Mouse (Mus musculus): Measurements from ENCODE around the gene Mknk2. TPM values are rescaled to one million over a fixed set of nuclear protein-coding genes. Genes with fewer than 3 reads are reported as not detected.
A peak's percentile ranks its signal among the peaks of the same experiment; 100 is the strongest.

Gene Mknk2
- polyA plus RNA-seq, 1 experiment = 59.3 TPM

DNA sequence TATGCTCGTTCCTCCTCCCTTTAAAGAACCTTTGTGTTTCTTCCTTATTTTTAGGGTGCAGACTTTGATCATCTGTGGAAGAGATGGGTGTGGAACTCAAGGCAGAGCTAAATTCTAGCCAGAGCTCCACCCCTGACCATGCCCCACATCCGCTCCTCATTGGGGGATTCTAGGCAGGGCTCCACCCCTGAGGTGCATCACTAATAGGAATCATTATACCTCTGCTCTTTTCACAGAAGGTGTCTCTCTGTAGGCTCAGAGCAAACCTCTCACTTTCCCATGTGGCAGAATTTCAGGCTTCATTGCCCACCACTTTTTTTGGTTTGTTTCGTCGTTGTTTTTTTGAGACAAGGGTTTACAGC, 19.1 kb downstream of the Mknk2 start:
- Histone ChIP-seq H3K27me3 (ENCODE audit: control insufficient read depth, insufficient read depth, low read length) (no peaks in the 10 kb centered on the region), H3K4me1 (ENCODE audit: control insufficient read depth, insufficient read depth, low read length) (peaks cover 14% of the 10 kb centered on the region), H3K27ac (ENCODE audit: insufficient read depth, low read length) (no peak overlapping the region), H3K4me3 (replicated peaks; ENCODE audit: insufficient read depth, low read depth, low read length) (no peak overlapping the region)
- no peak for DNase-seq
- 55% methylated on average over 4 of the region's 4 CpGs for WGBS
- TF ChIP-seq CTCF (IDR thresholded peaks at IDR 0.05; ENCODE audit: borderline replicate concordance, insufficient read depth, low read depth, low read length) (no peak), POLR2A (IDR thresholded peaks at IDR 0.05; ENCODE audit: borderline replicate concordance, insufficient read depth, low read length) (no peak)

DNA sequence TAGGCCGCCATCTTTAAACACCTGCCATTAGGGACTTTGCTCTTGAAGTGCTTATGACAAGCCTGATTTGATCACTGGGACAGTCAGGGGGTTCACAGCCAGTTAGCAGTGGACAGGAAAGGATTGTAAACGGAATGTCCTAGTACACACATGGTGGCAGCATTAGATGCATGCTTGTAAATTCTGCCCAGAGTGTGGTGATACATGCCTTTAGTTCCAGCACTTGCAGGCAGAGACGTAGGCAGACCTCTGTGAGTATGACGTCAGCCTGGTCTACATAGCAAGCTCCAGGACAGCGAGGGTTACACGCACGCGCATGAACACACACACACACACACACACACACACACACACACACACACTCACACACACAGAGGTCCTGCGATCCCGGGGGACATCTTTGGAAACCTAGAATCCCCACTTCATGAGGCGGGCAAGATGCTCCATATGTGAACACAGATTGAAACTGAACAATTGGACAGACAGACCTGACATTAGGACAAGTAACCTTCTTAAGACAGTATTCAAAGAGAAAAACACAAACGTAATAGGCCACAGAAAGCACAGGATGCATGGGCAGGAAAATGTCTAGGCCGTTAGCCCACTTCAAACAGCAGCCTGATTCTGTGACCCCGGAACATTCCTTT, 19.6 kb downstream of the Mknk2 start:
- no peak overlapping the region for H3K4me3 ChIP-seq (replicated peaks; ENCODE audit: insufficient read depth, low read depth, low read length)
- H3K4me1 ChIP-seq (ENCODE audit: control insufficient read depth, insufficient read depth, low read length) = peaks cover 16% of the 10 kb centered on the region
- 86% methylated on average over 14 of the region's 14 CpGs for WGBS
- TF ChIP-seq POLR2A (IDR thresholded peaks at IDR 0.05; ENCODE audit: borderline replicate concordance, insufficient read depth, low read length) = no peak
- no peak for TF ChIP-seq CTCF (IDR thresholded peaks at IDR 0.05; ENCODE audit: borderline replicate concordance, insufficient read depth, low read depth, low read length)
- no peaks in the 10 kb centered on the region for H3K27me3 ChIP-seq (ENCODE audit: control insufficient read depth, insufficient read depth, low read length)
- H3K27ac ChIP-seq (ENCODE audit: insufficient read depth, low read length) = no peak overlapping the region
- DNase-seq = no peak

DNA sequence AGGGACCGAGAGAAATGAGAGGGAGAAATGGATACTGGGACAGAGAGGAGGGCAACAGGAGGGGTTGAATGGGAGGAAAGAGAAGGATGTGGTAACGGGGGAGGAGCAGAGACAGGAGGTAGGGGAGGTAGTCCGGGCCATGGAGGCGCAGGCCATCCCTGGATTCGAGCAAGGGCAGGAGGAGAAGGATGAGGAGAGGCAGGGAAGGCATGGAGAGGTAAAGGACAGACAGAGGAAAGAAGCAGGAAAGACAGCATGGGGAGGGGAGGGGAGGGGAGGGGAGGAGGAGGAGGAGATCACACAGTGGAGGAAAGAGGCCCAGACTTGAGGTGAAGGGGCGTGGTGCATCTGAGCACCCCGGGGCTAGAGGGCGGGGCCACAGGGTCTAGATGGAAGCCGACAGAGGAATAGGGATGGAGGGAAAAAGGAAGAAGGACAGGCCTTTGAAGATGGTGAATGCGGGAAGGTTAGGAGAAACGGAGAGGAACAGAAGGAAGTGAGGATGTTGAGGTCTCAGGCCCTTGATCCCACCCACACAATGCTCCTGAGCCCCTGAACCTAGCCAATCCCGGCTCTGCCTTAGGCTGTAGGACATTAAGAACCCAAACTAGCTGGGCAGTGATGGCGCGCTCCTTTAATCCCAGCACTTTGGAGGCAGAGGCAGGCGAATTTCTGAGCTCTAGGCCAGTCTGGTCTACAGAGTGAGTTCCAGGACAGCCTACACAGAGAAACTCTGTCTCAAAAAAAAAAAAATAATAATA, 20.9 kb downstream of the Mknk2 start, which contains the start of gene Btbd2:
Gene Btbd2, minus strand, starts transcription at position 209 of the 761 bp plus-strand sequence.
- Histone ChIP-seq H3K4me3 (replicated peaks; ENCODE audit: insufficient read depth, low read depth, low read length) (peak within 1 kb of the TSS; percentile 74), H3K4me1 (ENCODE audit: control insufficient read depth, insufficient read depth, low read length) (peaks cover 18% of the 10 kb centered on the region), H3K27ac (ENCODE audit: insufficient read depth, low read length) (peak within 1 kb of the TSS; percentile 60), H3K27me3 (ENCODE audit: control insufficient read depth, insufficient read depth, low read length) (no peaks in the 10 kb centered on the region)
- WGBS = 23% methylated on average over 15 of the region's 15 CpGs
- no peak for DNase-seq
- TF ChIP-seq POLR2A (IDR thresholded peaks at IDR 0.05; ENCODE audit: borderline replicate concordance, insufficient read depth, low read length) = no peak
- no peak for TF ChIP-seq CTCF (IDR thresholded peaks at IDR 0.05; ENCODE audit: borderline replicate concordance, insufficient read depth, low read depth, low read length)

DNA sequence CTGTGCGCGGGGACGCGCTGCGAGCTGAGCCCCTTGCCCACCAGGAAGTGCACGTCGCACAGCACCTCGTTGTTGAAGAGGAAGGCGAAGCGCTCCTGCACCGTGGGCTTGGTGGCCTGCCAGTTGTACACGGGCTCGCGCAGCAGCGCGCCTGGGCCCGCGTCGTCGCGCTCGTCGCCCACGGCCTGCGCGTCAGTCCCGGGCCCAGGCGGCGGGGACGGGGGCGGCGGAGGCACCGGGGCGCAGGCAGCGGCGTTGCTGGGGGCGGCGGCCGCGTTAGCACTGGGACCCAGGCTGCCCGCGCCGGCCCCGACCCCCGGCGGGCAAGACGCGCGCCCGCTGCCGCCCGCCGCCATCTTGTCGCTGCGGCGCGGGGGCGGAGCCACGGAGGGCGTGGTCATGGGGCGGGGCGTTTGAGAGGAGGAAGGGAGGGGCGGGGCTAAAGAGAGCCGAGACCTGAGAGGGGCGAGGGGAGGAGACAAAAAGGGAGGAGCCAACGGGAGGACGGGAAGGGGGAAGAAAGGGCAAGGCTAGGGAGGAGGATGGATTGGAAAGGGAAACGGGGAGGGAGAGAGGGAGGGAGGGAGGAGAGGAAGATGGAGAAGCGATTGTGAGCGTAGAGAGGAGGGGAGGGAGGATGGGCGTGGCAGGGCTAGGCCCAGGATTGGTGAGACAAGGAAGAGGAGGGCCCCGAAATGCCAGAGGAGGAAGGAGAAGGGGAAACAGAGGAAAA, 21.6 kb downstream of the Mknk2 start:
- Histone ChIP-seq H3K27ac (ENCODE audit: insufficient read depth, low read length) (peak overlapping the region; percentile 60), H3K27me3 (ENCODE audit: control insufficient read depth, insufficient read depth, low read length) (no peaks in the 10 kb centered on the region), H3K4me1 (ENCODE audit: control insufficient read depth, insufficient read depth, low read length) (peaks cover 19% of the 10 kb centered on the region), H3K4me3 (replicated peaks; ENCODE audit: insufficient read depth, low read depth, low read length) (peak overlapping the region; percentile 74)
- WGBS = 1% methylated on average over 68 of the region's 72 CpGs
- peak; percentile 95 to 97 for DNase-seq
- TF ChIP-seq CTCF (IDR thresholded peaks at IDR 0.05; ENCODE audit: borderline replicate concordance, insufficient read depth, low read depth, low read length) = no peak
- peak; percentile 35; the same call in 1 of the 2 replicates for TF ChIP-seq POLR2A (IDR thresholded peaks at IDR 0.05; ENCODE audit: borderline replicate concordance, insufficient read depth, low read length)

DNA sequence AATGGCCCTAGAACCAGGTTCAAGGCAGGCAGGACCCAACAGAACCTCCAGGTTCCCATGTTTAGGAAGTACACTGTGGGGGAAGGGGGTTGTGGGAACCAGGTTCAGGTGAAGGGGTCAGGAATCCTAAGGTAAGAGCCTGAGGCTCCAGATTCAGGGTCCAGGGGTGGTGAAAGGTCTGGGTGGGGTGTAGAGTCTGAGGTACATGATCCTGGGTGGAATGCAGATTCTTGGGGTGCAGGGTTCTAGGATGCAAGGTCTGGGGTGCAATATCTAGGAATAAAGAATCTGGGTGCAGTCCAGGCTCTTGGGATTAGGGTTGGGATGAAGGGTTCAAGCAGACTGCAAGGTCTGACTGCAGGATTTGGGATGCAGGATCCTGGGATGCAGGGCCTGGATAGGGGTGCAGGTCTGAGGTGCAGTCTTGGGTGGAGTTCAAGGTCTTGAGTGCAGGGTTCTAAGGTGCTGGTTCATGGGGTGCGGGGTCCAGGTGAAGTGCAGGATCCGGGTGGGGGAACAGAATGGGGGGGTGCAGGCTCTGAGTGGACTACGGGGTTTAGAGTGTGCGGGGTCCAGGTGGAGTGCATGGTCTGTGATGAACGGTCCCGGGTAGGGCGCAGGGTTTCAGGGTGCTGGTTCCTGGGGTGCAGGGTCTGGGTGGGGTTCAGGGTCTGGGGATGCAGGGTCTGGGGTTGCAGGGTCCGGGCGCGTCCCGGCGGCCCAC, 22.3 kb downstream of the Mknk2 start:
- TF ChIP-seq POLR2A (IDR thresholded peaks at IDR 0.05; ENCODE audit: borderline replicate concordance, insufficient read depth, low read length) (no peak), CTCF (IDR thresholded peaks at IDR 0.05; ENCODE audit: borderline replicate concordance, insufficient read depth, low read depth, low read length) (no peak)
- peaks cover 25% of the 10 kb centered on the region for H3K4me1 ChIP-seq (ENCODE audit: control insufficient read depth, insufficient read depth, low read length)
- peak overlapping the region; percentile 58 for H3K4me3 ChIP-seq (replicated peaks; ENCODE audit: insufficient read depth, low read depth, low read length)
- H3K27me3 ChIP-seq (ENCODE audit: control insufficient read depth, insufficient read depth, low read length) = no peaks in the 10 kb centered on the region
- H3K27ac ChIP-seq (ENCODE audit: insufficient read depth, low read length) = peak overlapping the region; percentile 31; the same call in 1 of the 2 replicates
- WGBS = 2% methylated on average over 12 of the region's 12 CpGs
- peak in 1 of 2 experiments; percentile 25 for DNase-seq

DNA sequence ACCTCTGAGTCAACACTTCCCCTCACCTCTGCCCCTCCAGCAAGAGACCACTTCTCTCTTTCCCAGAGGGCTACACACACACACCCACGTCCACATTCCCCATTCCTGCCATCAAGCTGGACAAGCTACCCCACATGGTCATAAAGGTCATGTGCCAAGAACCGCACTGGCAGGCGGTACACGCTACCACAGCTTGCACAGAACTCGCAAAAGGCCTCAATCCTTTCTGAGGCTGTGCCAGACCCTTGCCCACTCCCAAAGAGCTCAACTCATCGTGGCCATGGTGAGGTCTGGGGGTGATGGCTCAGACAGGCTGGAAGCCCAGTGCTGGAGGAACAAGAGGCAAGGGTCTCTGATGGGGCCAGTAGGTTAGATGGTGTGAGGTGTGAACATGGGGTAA, 23.0 kb downstream of the Mknk2 start:
- WGBS = 8% methylated on average over 6 of the region's 6 CpGs
- TF ChIP-seq CTCF (IDR thresholded peaks at IDR 0.05; ENCODE audit: borderline replicate concordance, insufficient read depth, low read depth, low read length) (no peak), POLR2A (IDR thresholded peaks at IDR 0.05; ENCODE audit: borderline replicate concordance, insufficient read depth, low read length) (no peak)
- no peak for DNase-seq
- Histone ChIP-seq H3K27me3 (ENCODE audit: control insufficient read depth, insufficient read depth, low read length) (no peaks in the 10 kb centered on the region), H3K4me1 (ENCODE audit: control insufficient read depth, insufficient read depth, low read length) (peaks cover 32% of the 10 kb centered on the region), H3K4me3 (replicated peaks; ENCODE audit: insufficient read depth, low read depth, low read length) (peak overlapping the region; percentile 2), H3K27ac (ENCODE audit: insufficient read depth, low read length) (no peak overlapping the region)

DNA sequence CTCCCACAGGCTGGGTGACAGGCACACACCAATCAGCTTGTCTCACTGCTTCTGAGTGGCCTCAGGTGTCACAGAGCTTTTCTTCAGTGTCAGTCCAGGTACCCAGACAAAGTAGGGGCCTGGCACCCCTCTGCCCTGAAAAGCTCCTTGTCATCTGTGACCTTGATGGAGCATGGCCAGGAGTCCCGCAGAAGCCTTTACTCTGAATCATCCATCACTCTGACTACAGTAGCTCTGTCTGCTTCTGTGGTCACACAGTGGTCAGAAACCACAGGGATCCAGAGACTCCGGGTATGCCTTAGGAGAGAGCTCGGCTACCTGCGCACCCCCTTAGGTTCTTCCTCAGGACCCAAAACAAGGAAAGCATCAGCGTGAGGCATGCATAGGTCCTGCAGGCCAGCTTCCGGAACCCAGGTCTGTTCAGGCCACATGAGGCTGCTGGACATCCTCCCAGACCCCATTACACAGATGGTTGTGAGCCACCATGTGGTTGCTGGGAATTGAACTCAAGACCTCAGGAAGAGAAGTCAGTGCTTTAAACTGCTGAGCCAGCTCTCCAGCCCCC, 24.7 kb downstream of the Mknk2 start:
- 0 out of 2 replicates have a peak overlapping the region, but pooled peaks have one; percentile 22 for H3K27ac ChIP-seq (ENCODE audit: insufficient read depth, low read length)
- no peak overlapping the region for H3K4me3 ChIP-seq (replicated peaks; ENCODE audit: insufficient read depth, low read depth, low read length)
- DNase-seq = no peak
- WGBS = 21% methylated on average over 6 of the region's 6 CpGs
- H3K4me1 ChIP-seq (ENCODE audit: control insufficient read depth, insufficient read depth, low read length) = peaks cover 43% of the 10 kb centered on the region
- TF ChIP-seq POLR2A (IDR thresholded peaks at IDR 0.05; ENCODE audit: borderline replicate concordance, insufficient read depth, low read length) (no peak), CTCF (IDR thresholded peaks at IDR 0.05; ENCODE audit: borderline replicate concordance, insufficient read depth, low read depth, low read length) (no peak)
- H3K27me3 ChIP-seq (ENCODE audit: control insufficient read depth, insufficient read depth, low read length) = no peaks in the 10 kb centered on the region

Measured in cerebellum, adult 2 months (tissue).